Mouse (Mus musculus) intestine, embryonic 14.5 days (tissue): ENCODE data around the gene Nckap5l. TPM values are rescaled to one million over a fixed set of nuclear protein-coding genes. Genes with fewer than 3 reads are reported as not detected.
A peak's percentile ranks its signal among the peaks of the same experiment; 100 is the strongest.

Experiments
- ATAC-seq: fragments of 200-750 bp; cut with Nextera tagmentation; replicated peaks from 2 replicates; pipeline ENCODE4 v1.8.0; 2017; ENCODE audit warnings: low read depth, moderate number of reproducible peaks, moderate TSS enrichment, moderate library complexity; ENCODE audit not compliant: low FRiP score, low TSS enrichment
- DNase-seq: peaks from one replicate; pipeline ENCODE4 v3.0.0-alpha.2; 2018; ENCODE audit warnings: low spot score
- H3K27ac ChIP-seq: fragments of 300-500 bp; sonication (generic); 2 replicates; pipeline ENCODE4 v1.5.1; 2014; ENCODE audit warnings: low read depth, mild to moderate bottlenecking, control low read depth
- H3K27me3 ChIP-seq: fragments of 300-500 bp; sonication (generic); replicated peaks from 2 replicates; pipeline ENCODE4 v1.6.1; 2014; ENCODE audit warnings: low read length, control low read depth; ENCODE audit not compliant: control insufficient read depth, insufficient read depth
- H3K36me3 ChIP-seq: fragments of 300-500 bp; sonication (generic); 2 replicates; pipeline ENCODE4 v1.6.1; 2014; ENCODE audit warnings: low read length, control low read depth; ENCODE audit not compliant: control insufficient read depth, insufficient read depth
- H3K4me1 ChIP-seq: fragments of 300-500 bp; sonication (generic); replicated peaks from 2 replicates; pipeline ENCODE4 v1.6.1; 2014; ENCODE audit warnings: low read length, control low read depth, mixed read lengths; ENCODE audit not compliant: control insufficient read depth, insufficient read depth
- H3K4me2 ChIP-seq: fragments of 300-500 bp; sonication (generic); 2 replicates; pipeline ENCODE4 v1.6.1; 2014; ENCODE audit warnings: low read length
- H3K4me3 ChIP-seq: fragments of 300-500 bp; sonication (generic); 2 replicates; pipeline ENCODE4 v1.5.1; 2014; ENCODE audit warnings: low read depth, low read length, control low read depth, mixed read lengths
- H3K9ac ChIP-seq: fragments of 300-500 bp; sonication (generic); 2 replicates; pipeline ENCODE4 v1.6.1; 2014; ENCODE audit warnings: mild to moderate bottlenecking, low read length
- H3K9me3 ChIP-seq: fragments of 300-500 bp; sonication (generic); 2 replicates; pipeline ENCODE4 v1.6.1; 2016; ENCODE audit warnings: low read length, control low read depth; ENCODE audit not compliant: control insufficient read depth
- WGBS: fragments of 180-500 bp; shearing (Covaris S2); extraction: QIAGEN DNeasy Blood & Tissue Kit; methylation state at CpG from one replicate; pipeline ENCODE4 v1.1.7; 2014; 5-methylcytosine and 5-hydroxymethylcytosine counted together
- polyA plus RNA-seq: library from polyadenylated mRNA; unstranded; fragments of >200 nt; fragmentation: Nextera tagmentation; extraction: Ambion mirVana; gene quantifications from 2 replicates; pipeline ENCODE4 v1.2.1, GENCODE M21; 2014

The Nckap5l gene
- 8.9 and 9.3 TPM in 2 replicates for polyA plus RNA-seq

DNA sequence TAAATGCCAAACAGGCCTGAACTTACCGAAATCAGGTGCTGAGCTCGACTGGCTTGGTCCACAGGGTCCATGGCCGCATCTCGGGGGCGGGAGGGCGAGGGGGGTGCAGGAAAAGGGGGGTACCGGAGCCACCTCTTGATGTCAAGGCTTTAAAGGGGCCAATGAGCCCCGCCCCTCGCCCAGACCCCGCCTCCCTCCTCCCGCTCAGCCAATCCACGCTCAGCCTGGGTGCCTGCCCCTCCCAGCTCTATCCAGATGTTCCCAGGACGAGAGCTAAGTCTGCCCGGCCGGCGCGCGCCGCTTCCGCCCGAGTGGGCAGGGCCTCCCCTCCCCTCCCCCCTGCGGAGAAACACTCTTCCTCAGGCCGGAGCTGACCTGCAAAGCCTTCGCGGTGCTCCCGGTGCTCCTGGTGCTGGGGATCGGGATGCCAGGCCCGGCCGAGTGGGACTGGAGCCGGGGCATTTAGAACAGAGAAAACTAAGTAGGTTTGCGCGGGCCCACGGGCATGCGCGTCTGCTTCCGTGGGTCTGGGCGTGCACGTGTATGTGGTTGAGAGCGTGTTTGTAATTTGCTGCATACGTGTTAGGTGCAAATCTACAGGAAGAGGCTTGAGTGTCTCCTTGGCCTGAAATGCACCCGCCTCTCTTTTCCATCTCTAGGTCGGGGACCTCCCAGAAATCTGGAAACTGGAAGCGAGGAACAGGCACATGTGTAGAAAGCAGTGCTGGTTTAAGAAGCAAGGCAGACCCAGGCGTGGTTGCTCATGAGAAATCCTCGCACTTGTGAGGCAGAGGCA lies at the start of gene Nckap5l:
Gene Nckap5l (minus strand): TSS at position 143 of the 796 bp plus-strand sequence.
- H3K4me2 ChIP-seq, result peak within 1 kb of the TSS; percentile 79
- 1% methylated on average over 43 of the region's 45 CpGs for WGBS
- ATAC-seq (peak; percentile 97), DNase-seq (peak; percentile 96)
- no peaks in the 10 kb centered on the region for H3K9me3 ChIP-seq
- H3K4me1 ChIP-seq, result peaks cover 18% of the 10 kb centered on the region
- H3K9ac ChIP-seq, result peak within 1 kb of the TSS; percentile 73
- peak within 1 kb of the TSS; percentile 88 for H3K27ac ChIP-seq
- H3K36me3 ChIP-seq, result peaks cover 5% of the 10 kb centered on the region; the same call in 1 of the 2 replicates
- H3K27me3 ChIP-seq, result no peaks in the 10 kb centered on the region
- peak within 1 kb of the TSS; percentile 71 for H3K4me3 ChIP-seq

DNA sequence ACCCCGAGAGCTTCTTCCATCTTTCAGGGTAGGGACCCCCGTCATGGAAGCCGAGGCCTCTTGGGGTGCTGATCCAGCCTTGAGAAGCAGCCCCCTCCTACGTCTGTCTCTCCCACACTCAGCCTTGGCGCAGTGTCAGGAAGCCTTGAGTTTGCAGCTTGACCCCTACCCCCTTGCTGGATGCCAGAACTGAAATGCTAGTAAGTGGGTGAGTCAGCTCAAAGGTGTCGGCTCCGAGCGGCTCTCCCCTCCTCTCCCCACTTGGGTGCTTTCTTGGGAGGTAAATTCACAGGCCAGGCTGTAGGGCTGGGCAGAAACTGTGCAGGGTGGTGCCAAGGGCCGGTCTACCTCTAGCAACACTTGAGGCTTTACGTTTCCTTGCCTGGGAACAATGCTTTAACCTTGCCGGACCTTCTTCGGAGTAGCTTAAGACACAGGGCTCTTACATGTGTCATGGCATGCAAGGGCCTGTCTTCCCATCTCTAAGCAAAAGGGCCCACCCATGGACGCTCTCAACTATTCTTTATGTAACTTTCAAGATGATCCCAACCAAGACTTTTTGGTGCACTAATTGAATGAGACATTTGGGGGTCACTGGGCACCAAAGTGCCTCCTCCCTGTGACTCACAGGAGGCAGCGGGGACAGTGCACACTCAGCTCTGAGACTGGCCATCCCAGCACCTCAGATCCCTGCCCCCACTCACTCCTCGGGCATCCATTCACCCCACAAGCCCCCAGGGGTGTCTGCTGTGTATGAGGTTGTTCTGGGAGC lies 48.0 kb upstream of the Nckap5l start:
- Histone ChIP-seq H3K27me3 (no peaks in the 10 kb centered on the region), H3K9ac (no peak overlapping the region), H3K4me2 (no peak overlapping the region), H3K36me3 (no peaks in the 10 kb centered on the region), H3K27ac (no peak overlapping the region), H3K4me3 (no peak overlapping the region), H3K9me3 (no peaks in the 10 kb centered on the region), H3K4me1 (peaks cover 21% of the 10 kb centered on the region)
- DNase-seq (no peak), ATAC-seq (0 out of 2 replicates have a peak, but pooled peaks have one; percentile 21)
- WGBS, result 71% methylated on average over 15 of the region's 15 CpGs

DNA sequence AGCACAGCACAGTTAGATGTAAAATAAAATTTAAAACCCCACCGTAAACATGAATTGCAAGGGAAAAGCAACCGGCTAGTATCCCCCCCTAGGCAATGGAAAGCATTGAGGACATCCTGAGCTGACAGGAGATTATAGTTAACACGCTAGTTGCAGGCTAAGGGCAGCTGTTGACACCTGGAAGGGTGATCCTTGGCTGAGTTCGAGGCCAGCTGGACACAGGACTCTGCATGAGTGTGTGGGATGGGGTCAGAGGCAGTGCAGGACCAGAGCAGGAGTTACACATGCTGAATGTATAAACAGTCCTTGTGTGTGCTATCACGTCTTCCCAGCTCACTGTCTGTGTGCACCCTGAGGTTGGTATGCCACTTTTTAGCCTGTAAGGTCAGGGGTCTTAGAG lies 45.7 kb upstream of the Nckap5l start:
- no peaks in the 10 kb centered on the region for H3K27me3 ChIP-seq
- H3K27ac ChIP-seq, result no peak overlapping the region
- DNase-seq (no peak), ATAC-seq (no peak)
- 46% methylated on average over 5 of the region's 5 CpGs for WGBS
- H3K4me3 ChIP-seq, result no peak overlapping the region
- H3K9ac ChIP-seq, result no peak overlapping the region
- H3K4me1 ChIP-seq, result peaks cover 24% of the 10 kb centered on the region
- H3K4me2 ChIP-seq, result no peak overlapping the region
- no peaks in the 10 kb centered on the region for H3K9me3 ChIP-seq
- H3K36me3 ChIP-seq, result no peaks in the 10 kb centered on the region

DNA sequence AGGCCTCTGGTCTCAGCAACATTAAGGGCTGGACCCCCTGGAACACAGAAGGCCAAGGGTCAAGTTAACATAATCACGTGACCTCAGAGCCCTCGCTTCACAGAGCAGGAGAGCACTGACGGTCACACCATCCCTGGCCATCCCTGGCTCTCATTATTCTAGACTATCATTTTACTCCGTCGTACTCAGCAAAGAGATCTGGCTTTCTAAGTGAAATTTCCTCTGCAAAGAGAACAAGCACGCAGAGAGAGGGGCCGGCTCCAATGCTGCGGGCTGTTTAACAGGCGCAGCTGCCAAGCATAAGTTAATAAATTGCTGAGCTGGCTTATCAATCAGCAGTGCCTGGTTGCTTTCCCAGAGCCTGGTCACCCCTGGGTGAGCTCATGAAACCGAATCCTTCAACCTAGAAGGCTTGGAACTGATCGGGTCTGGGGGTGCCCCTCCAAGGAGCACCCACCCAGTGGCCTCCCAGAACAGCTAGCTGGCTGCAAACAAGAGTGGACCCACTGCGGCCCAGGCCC lies 44.8 kb upstream of the Nckap5l start:
- ATAC-seq (no peak), DNase-seq (peak; percentile 64)
- WGBS, result 28% methylated on average over 12 of the region's 12 CpGs
- no peak overlapping the region for H3K9ac ChIP-seq
- H3K9me3 ChIP-seq, result no peaks in the 10 kb centered on the region
- no peaks in the 10 kb centered on the region for H3K27me3 ChIP-seq
- no peak overlapping the region for H3K4me2 ChIP-seq
- no peak overlapping the region for H3K4me3 ChIP-seq
- H3K27ac ChIP-seq, result peak overlapping the region; percentile 35
- H3K36me3 ChIP-seq, result no peaks in the 10 kb centered on the region
- peaks cover 27% of the 10 kb centered on the region for H3K4me1 ChIP-seq

DNA sequence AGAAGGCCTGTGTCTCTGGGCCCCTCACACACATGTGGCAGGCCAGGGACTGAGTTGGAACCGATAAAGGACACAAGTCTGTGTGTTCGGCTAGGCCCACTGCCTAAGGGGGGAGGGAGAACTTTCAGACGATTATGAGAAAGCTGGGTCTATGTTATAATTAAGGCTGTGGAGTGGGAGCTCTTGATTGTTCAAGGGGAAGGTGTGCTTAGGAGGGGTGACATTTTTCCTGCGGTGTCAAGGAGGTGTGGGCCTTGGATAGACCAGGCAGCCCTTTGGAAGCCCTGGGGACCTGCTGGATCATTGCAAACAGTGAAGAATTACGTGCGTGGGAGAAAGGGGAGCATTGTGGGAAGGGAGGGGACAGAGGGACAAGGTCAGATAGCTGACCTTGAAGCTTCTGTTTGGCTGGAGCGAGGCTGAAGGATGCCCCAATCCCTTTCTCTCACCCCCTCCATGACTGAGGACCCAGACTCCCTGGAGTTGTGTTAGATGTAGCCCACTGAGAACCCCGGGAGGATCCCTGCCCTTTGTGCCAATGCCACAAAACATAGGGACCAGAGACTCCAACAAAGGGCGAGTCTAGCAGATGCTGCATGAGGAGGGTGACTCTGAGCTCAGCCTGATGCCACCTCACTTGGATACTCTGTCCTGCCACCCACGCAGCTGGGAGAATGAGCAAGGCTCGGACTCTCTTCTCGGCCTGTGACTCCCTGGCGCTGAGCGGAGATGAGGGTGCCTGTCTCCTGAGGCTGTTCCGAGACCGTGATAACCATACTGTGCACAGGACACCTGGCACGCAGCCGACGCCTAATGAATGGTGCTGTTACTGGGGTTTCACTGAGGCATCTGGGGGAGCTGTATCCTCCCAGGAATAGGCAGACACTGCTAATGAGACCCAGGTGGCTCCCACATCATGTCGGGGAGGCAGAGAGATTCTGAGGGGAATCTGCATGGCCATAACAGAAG lies 44.0 kb upstream of the Nckap5l start:
- Histone ChIP-seq H3K4me2 (no peak overlapping the region), H3K9me3 (no peaks in the 10 kb centered on the region), H3K36me3 (no peaks in the 10 kb centered on the region), H3K27me3 (no peaks in the 10 kb centered on the region), H3K4me1 (peaks cover 27% of the 10 kb centered on the region), H3K9ac (no peak overlapping the region), H3K27ac (peak overlapping the region; percentile 35; the same call in 1 of the 2 replicates), H3K4me3 (no peak overlapping the region)
- 70% methylated on average over 20 of the region's 20 CpGs for WGBS
- DNase-seq (no peak), ATAC-seq (no peak)

DNA sequence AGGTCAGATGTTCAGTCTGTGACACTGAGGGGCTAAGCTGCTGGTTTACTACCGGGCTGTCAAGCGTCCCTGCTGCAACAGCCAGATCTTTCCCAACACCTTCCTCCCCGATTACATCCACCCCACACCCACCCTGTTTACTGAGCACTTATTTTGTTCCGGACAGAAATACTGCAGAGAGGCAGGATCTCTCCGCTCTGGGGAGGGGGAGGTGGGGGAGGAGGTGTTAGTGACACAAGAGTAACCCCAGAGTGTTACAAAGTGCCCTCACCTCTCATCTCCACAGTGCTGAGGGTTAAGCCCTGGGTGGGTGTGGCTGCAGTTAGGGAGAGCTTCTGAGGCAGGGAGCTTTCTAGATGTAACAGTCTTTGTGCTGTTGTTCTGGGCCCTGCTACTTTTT lies 42.8 kb upstream of the Nckap5l start:
- Histone ChIP-seq H3K4me2 (no peak overlapping the region), H3K27me3 (no peaks in the 10 kb centered on the region), H3K27ac (no peak overlapping the region), H3K9me3 (no peaks in the 10 kb centered on the region), H3K9ac (no peak overlapping the region), H3K36me3 (no peaks in the 10 kb centered on the region), H3K4me1 (peaks cover 25% of the 10 kb centered on the region), H3K4me3 (no peak overlapping the region)
- DNase-seq (no peak), ATAC-seq (no peak)
- WGBS, result 40% methylated on average over 5 of the region's 5 CpGs

DNA sequence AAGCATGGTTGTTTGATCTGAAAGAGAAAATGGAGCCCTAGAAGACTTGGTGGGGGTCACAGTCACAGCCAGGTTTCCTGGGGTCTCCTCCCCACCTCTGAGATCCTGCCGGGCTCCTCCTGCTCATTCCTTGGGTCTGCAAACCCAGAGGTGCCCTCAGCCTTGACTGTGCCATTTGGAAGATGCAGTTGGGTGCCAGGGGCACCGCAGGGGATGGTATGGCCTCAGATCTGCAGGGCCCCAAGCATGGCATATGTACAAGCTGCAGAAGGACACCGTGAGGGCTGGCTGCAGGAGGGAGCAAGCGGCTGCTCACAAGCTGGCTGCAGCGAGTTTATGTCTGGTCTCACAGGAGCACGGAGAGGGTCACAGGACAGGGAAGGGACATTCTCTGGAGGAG lies 42.2 kb upstream of the Nckap5l start:
- no peak overlapping the region for H3K9ac ChIP-seq
- no peaks in the 10 kb centered on the region for H3K9me3 ChIP-seq
- WGBS, result 49% methylated on average over 6 of the region's 6 CpGs
- no peaks in the 10 kb centered on the region for H3K36me3 ChIP-seq
- DNase-seq (no peak), ATAC-seq (no peak)
- H3K4me1 ChIP-seq, result peaks cover 22% of the 10 kb centered on the region
- no peak overlapping the region for H3K4me3 ChIP-seq
- no peak overlapping the region for H3K4me2 ChIP-seq
- H3K27ac ChIP-seq, result no peak overlapping the region
- no peaks in the 10 kb centered on the region for H3K27me3 ChIP-seq

DNA sequence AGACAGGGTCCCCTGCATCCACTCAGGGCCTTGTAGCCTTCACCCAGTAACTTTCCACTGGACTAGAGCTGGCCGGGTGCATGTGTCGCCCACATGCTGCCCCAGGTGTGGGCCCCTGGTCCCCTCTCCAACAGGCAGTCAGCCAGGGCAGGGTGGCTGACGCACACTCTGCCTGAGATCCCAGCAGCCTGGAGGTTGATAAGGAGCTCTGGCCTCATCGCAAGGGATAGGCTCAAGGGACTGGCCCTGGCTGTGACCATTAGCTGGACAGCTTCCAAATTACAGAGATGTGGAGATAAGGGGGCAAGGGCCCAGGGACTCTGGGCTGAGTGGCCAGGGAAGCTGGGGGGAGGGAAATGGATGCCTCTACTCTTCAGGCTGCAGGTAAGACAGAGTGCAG lies 41.2 kb upstream of the Nckap5l start:
- DNase-seq (no peak), ATAC-seq (0 out of 2 replicates have a peak, but pooled peaks have one; percentile 22)
- Histone ChIP-seq H3K4me2 (no peak overlapping the region), H3K27me3 (no peaks in the 10 kb centered on the region), H3K36me3 (no peaks in the 10 kb centered on the region), H3K27ac (no peak overlapping the region), H3K9ac (no peak overlapping the region), H3K4me3 (no peak overlapping the region), H3K9me3 (no peaks in the 10 kb centered on the region), H3K4me1 (peaks cover 22% of the 10 kb centered on the region)
- WGBS, result 45% methylated on average over 4 of the region's 4 CpGs
